Mouse (Mus musculus): ENCODE results near the gene AC131692.1. TPM values are rescaled to one million over a fixed set of nuclear protein-coding genes. Genes with fewer than 3 reads are reported as not detected.

AC131692.1 gene
- polyA plus RNA-seq, 1 experiment from 2014 or later, result 0.62 TPM

Other genes starting within 250 kb of the AC131692.1 start
- 14.9 and 15.8 TPM in 2 replicates for gene Frmd8, start 219.1 kb upstream of the AC131692.1 start, polyA plus RNA-seq (2014; fragmentation: Nextera tagmentation; extraction: Ambion mirVana)
- gene Slc25a45, start 216.6 kb upstream of the AC131692.1 start, polyA plus RNA-seq (2014; fragmentation: Nextera tagmentation; extraction: Ambion mirVana), result 1.0 and 1.1 TPM in 2 replicates
- gene Tigd3, start 200.3 kb upstream of the AC131692.1 start, polyA plus RNA-seq (2014; fragmentation: Nextera tagmentation; extraction: Ambion mirVana), result 7.0 and 7.5 TPM in 2 replicates
- gene Dpf2, start 181.4 kb upstream of the AC131692.1 start, polyA plus RNA-seq (2014; fragmentation: Nextera tagmentation; extraction: Ambion mirVana), result 154 and 171 TPM in 2 replicates
- 3.4 TPM in 2 replicates for gene Cdc42ep2, start 169.6 kb upstream of the AC131692.1 start, polyA plus RNA-seq (2014; fragmentation: Nextera tagmentation; extraction: Ambion mirVana)
- gene Pola2, start 130.2 kb upstream of the AC131692.1 start, polyA plus RNA-seq (2014; fragmentation: Nextera tagmentation; extraction: Ambion mirVana), result 67.7 and 68.3 TPM in 2 replicates
- gene Slc22a20, start 108.3 kb upstream of the AC131692.1 start, polyA plus RNA-seq (2014; fragmentation: Nextera tagmentation; extraction: Ambion mirVana), result not detected in 2 replicates
- 3.8 and 4.2 TPM in 2 replicates for gene Capn1, start 78.5 kb upstream of the AC131692.1 start, polyA plus RNA-seq (2014; fragmentation: Nextera tagmentation; extraction: Ambion mirVana)
- gene Syvn1, start 47.8 kb upstream of the AC131692.1 start, polyA plus RNA-seq (2014; fragmentation: Nextera tagmentation; extraction: Ambion mirVana), result 23.9 and 27.1 TPM in 2 replicates
- 81.7 and 86.6 TPM in 2 replicates for gene Mrpl49, start 36.6 kb upstream of the AC131692.1 start, polyA plus RNA-seq (2014; fragmentation: Nextera tagmentation; extraction: Ambion mirVana)
- gene Fau, start 36.6 kb upstream of the AC131692.1 start, polyA plus RNA-seq (2014; fragmentation: Nextera tagmentation; extraction: Ambion mirVana), result 749 and 751 TPM in 2 replicates
- 39.7 and 41.1 TPM in 2 replicates for gene Znhit2, start 33.2 kb upstream of the AC131692.1 start, polyA plus RNA-seq (2014; fragmentation: Nextera tagmentation; extraction: Ambion mirVana)
- 36.0 and 38.1 TPM in 2 replicates for gene Tm7sf2, start 26.0 kb upstream of the AC131692.1 start, polyA plus RNA-seq (2014; fragmentation: Nextera tagmentation; extraction: Ambion mirVana)
- gene Vps51, start 17.2 kb upstream of the AC131692.1 start, polyA plus RNA-seq (2014; fragmentation: Nextera tagmentation; extraction: Ambion mirVana), result 47.4 and 49.7 TPM in 2 replicates
- not detected in 2 replicates for gene Tmem262, start 14.4 kb upstream of the AC131692.1 start, polyA plus RNA-seq (2014; fragmentation: Nextera tagmentation; extraction: Ambion mirVana)
- 1.4 and 1.7 TPM in 2 replicates for gene Gm28374, start 12.2 kb upstream of the AC131692.1 start, polyA plus RNA-seq (2014; fragmentation: Nextera tagmentation; extraction: Ambion mirVana)
- gene Zfpl1, start 9.5 kb upstream of the AC131692.1 start, polyA plus RNA-seq (2014; fragmentation: Nextera tagmentation; extraction: Ambion mirVana), result 70.1 and 77.8 TPM in 2 replicates
- 45.8 and 51.5 TPM in 2 replicates for gene Cdca5, start 9.4 kb upstream of the AC131692.1 start, polyA plus RNA-seq (2014; fragmentation: Nextera tagmentation; extraction: Ambion mirVana)
- gene Naaladl1, start 11.4 kb downstream of the AC131692.1 start, polyA plus RNA-seq (2014; fragmentation: Nextera tagmentation; extraction: Ambion mirVana), result 0.38 and 0.59 TPM in 2 replicates
- gene Sac3d1, start 24.2 kb downstream of the AC131692.1 start, polyA plus RNA-seq (2014; fragmentation: Nextera tagmentation; extraction: Ambion mirVana), result 62.6 and 62.9 TPM in 2 replicates
- gene Snx15, start 33.9 kb downstream of the AC131692.1 start, polyA plus RNA-seq (2014; fragmentation: Nextera tagmentation; extraction: Ambion mirVana), result 26.9 and 32.4 TPM in 2 replicates
- gene Batf2, start 46.6 kb downstream of the AC131692.1 start, polyA plus RNA-seq (2014; fragmentation: Nextera tagmentation; extraction: Ambion mirVana), result 0.32 TPM in 1 of 2 replicates, not detected in the other
- gene Arl2, start 47.1 kb downstream of the AC131692.1 start, polyA plus RNA-seq (2014; fragmentation: Nextera tagmentation; extraction: Ambion mirVana), result 80.0 and 82.4 TPM in 2 replicates
- gene Majin, start 90.0 kb downstream of the AC131692.1 start, polyA plus RNA-seq (2014; fragmentation: Nextera tagmentation; extraction: Ambion mirVana), result not detected in 2 replicates
- gene Gpha2, start 132.0 kb downstream of the AC131692.1 start, polyA plus RNA-seq (2014; fragmentation: Nextera tagmentation; extraction: Ambion mirVana), result 0.71 and 0.98 TPM in 2 replicates
- 42.1 and 46.8 TPM in 2 replicates for gene Ppp2r5b, start 141.5 kb downstream of the AC131692.1 start, polyA plus RNA-seq (2014; fragmentation: Nextera tagmentation; extraction: Ambion mirVana)
- gene Atg2a, start 147.2 kb downstream of the AC131692.1 start, polyA plus RNA-seq (2014; fragmentation: Nextera tagmentation; extraction: Ambion mirVana), result 7.0 and 8.1 TPM in 2 replicates
- 62.6 and 67.4 TPM in 2 replicates for gene Ehd1, start 182.3 kb downstream of the AC131692.1 start, polyA plus RNA-seq (2014; fragmentation: Nextera tagmentation; extraction: Ambion mirVana)
- 0.50 and 0.82 TPM in 2 replicates for gene Cdc42bpg, start 212.0 kb downstream of the AC131692.1 start, polyA plus RNA-seq (2014; fragmentation: Nextera tagmentation; extraction: Ambion mirVana)
- 43.0 and 51.3 TPM in 2 replicates for gene Men1, start 240.6 kb downstream of the AC131692.1 start, polyA plus RNA-seq (2014; fragmentation: Nextera tagmentation; extraction: Ambion mirVana)
- gene Map4k2, start 246.7 kb downstream of the AC131692.1 start, polyA plus RNA-seq (2014; fragmentation: Nextera tagmentation; extraction: Ambion mirVana), result 6.7 and 8.5 TPM in 2 replicates

All from hindbrain, embryonic 11.5 days (tissue).